Mouse (Mus musculus) liver, embryonic 15.5 days (tissue): ENCODE data around the gene Gpr1. TPM values are rescaled to one million over a fixed set of nuclear protein-coding genes. Genes with fewer than 3 reads are reported as not detected.

Experiments
- ATAC-seq: fragments of 200-750 bp; cut with Nextera tagmentation; 2 replicates; pipeline ENCODE4 v1.8.0; 2017; ENCODE audit warnings: moderate number of reproducible peaks, mild to moderate bottlenecking, moderate library complexity; ENCODE audit not compliant: insufficient read depth
- H3K27ac ChIP-seq: fragments of 300-500 bp; sonication (generic); replicated peaks from 2 replicates; pipeline ENCODE4 v1.5.1; 2015; ENCODE audit warnings: mild to moderate bottlenecking, inconsistent platforms
- H3K27me3 ChIP-seq: fragments of 300-500 bp; sonication (generic); 2 replicates; pipeline ENCODE4 v1.6.1; 2015; ENCODE audit warnings: mild to moderate bottlenecking, inconsistent platforms
- H3K36me3 ChIP-seq: fragments of 300-500 bp; sonication (generic); replicated peaks from 2 replicates; pipeline ENCODE4 v1.6.1; 2015; ENCODE audit warnings: moderate library complexity, mild to moderate bottlenecking, inconsistent platforms
- H3K4me1 ChIP-seq: fragments of 300-500 bp; sonication (generic); replicated peaks from 2 replicates; pipeline ENCODE4 v1.6.1; 2015; ENCODE audit warnings: inconsistent platforms
- H3K4me2 ChIP-seq: fragments of 300-500 bp; sonication (generic); 2 replicates; pipeline ENCODE4 v1.6.1; 2015; ENCODE audit warnings: moderate library complexity, mild to moderate bottlenecking, inconsistent platforms
- H3K4me3 ChIP-seq: fragments of 300-500 bp; sonication (generic); replicated peaks from 2 replicates; pipeline ENCODE4 v1.5.1; 2015; ENCODE audit warnings: mild to moderate bottlenecking, inconsistent platforms
- H3K9ac ChIP-seq: fragments of 300-500 bp; sonication (generic); 2 replicates; pipeline ENCODE4 v1.6.1; 2015; ENCODE audit warnings: moderate library complexity, mild to moderate bottlenecking, inconsistent platforms
- H3K9me3 ChIP-seq: fragments of 300-500 bp; sonication (generic); replicated peaks from 2 replicates; pipeline ENCODE4 v1.6.1; 2016; ENCODE audit warnings: inconsistent platforms
- WGBS: fragments of 180-500 bp; shearing (Covaris S2); methylation state at CpG from one replicate; pipeline ENCODE4 v1.1.7; 2015; ENCODE audit warnings: mixed read lengths; ENCODE audit not compliant: insufficient replicate concordance; 5-methylcytosine and 5-hydroxymethylcytosine counted together
- polyA plus RNA-seq: library from polyadenylated mRNA; unstranded; fragments of >200 nt; fragmentation: Nextera tagmentation; extraction: Ambion mirVana; gene quantifications from 2 replicates; pipeline ENCODE4 v1.2.1, GENCODE M21; 2015

Gpr1 gene
- polyA plus RNA-seq, 1 experiment from 2014 or later: 0.08 TPM

DNA sequence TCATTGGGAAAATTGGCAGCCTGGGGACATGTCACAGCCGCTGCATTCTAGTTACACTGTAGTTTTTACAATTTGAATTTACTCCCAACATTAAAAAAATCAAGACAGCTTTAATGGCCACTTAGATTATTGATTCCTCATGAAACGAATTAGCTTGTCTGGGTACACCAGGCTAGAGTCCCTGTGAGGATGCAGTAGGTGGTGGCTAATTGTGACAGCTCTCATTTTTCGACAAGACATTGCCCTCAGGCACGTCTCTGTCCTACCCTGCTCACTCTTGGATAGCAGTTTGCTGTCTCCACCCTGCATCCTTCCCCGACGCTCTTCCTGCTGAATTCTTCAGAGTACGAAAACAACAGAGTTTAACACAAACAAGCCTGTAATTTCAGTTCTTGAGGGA, 288 bp upstream of the Gpr1 start:
- H3K9me3 ChIP-seq: no peaks in the 10 kb centered on the region
- no peaks in the 10 kb centered on the region for H3K4me1 ChIP-seq
- H3K27ac ChIP-seq: no peak overlapping the region
- 0 out of 2 replicates have a peak, but pooled peaks cover 14% of the 10 kb centered on the region for H3K27me3 ChIP-seq
- no peak overlapping the region for H3K9ac ChIP-seq
- no peak overlapping the region for H3K4me3 ChIP-seq
- H3K4me2 ChIP-seq: no peak overlapping the region
- WGBS: 35% methylated on average over 7 of the region's 7 CpGs
- no peaks in the 10 kb centered on the region for H3K36me3 ChIP-seq
- no peak for ATAC-seq

DNA sequence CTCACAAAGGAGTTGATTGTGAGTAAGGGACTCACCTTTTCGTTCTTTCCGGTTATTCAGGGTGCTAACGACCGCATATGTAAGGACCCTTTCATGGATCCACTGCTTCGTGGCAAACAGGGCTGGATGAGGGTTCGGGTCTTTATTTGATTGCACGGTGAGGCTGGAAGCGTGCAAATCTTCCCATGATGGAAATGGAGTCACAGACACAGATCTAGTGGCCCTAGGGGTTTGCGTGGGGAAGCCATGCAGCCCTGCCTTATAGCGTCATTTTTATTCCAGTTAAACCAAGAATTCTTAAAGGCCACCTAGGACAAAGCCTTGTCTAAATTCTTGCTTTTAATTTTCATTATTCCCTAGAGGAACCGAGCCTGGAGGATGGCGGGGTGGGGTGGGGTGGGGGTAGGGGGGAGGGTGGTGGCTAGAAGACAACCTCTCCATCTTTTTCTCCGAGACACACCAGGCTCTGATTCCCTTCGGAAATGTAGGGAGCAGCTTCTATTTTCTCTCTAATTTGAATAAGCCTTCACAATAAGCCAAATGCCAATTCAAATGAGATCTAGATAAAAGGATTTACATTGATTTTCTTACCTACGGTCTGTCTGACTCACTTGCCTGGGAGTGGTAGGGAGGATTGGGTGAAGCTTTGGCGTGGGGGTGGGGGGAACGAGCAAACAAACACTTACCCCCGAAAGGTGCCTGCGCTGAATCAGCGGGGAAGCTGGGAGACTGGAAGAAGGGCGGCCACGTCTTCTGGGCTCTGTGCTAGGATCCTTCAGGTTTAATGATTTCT, 669 bp downstream of the Gpr1 start:
- no peak for ATAC-seq
- WGBS: 24% methylated on average over 22 of the region's 22 CpGs
- no peaks in the 10 kb centered on the region for H3K9me3 ChIP-seq
- H3K27me3 ChIP-seq: 0 out of 2 replicates have a peak, but pooled peaks cover 14% of the 10 kb centered on the region
- H3K27ac ChIP-seq: no peak overlapping the region
- H3K4me1 ChIP-seq: no peaks in the 10 kb centered on the region
- H3K4me2 ChIP-seq: no peak overlapping the region
- no peak overlapping the region for H3K4me3 ChIP-seq
- no peak overlapping the region for H3K9ac ChIP-seq
- H3K36me3 ChIP-seq: no peaks in the 10 kb centered on the region

DNA sequence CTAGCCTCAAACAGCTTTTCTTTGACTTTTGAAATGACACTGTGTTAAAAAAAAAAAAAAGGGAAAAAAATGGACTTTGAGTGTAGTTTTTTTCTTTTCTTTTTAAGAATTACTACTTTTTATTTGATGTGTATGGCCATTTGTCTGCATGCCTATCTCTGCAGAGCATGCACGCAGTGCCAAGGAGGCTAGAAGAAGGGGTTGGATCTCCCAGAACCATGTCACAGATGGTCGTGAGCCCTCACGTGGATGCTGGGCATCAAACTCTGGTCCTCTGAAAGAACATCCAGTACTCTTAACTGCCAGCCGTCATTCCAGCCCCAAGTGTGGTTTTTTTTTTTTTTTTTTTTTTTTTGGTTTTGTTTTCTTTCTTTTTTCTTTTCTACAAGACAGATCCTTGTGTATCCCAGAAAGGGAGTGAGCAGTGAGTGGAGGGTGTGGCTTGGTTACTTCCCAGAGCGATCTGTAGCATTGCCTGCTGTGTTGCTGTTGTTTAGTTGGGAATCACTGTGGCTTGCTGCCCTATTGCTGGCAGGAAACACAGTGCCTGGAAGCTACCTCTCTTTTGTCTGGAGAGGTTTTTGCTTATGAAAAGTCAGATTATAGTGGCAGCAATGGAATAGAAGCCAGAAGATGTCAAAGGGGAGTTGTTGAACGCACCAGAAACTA, 4.3 kb downstream of the Gpr1 start:
- Histone ChIP-seq H3K27ac (no peak overlapping the region), H3K9ac (no peak overlapping the region), H3K9me3 (no peaks in the 10 kb centered on the region), H3K4me2 (no peak overlapping the region), H3K27me3 (0 out of 2 replicates have a peak, but pooled peaks cover 13% of the 10 kb centered on the region), H3K36me3 (no peaks in the 10 kb centered on the region), H3K4me3 (no peak overlapping the region), H3K4me1 (no peaks in the 10 kb centered on the region)
- WGBS: 35% methylated on average over 6 of the region's 6 CpGs
- ATAC-seq: no peak

DNA sequence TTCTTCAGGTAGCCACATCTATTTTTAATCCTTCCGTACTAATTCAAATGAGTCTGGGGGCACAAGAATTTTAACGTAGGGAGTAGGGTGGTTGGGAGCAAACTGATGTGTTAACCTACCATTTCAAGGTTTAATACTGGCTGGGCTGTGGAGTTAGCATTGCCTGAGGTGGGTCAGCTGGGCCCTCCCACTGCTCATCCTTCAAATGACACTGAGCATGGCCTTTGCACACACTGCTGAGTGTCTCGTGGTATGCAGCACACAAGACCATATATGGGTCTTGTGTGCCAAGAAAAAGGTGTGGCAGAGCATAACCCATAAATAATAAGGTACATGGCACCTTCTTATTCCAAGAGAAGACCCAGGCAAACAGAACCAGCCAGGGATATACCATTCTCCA, 6.7 kb downstream of the Gpr1 start:
- ATAC-seq: no peak
- Histone ChIP-seq H3K27me3 (0 out of 2 replicates have a peak, but pooled peaks cover 2% of the 10 kb centered on the region), H3K9me3 (no peaks in the 10 kb centered on the region), H3K36me3 (no peaks in the 10 kb centered on the region), H3K4me1 (no peaks in the 10 kb centered on the region), H3K27ac (no peak overlapping the region), H3K9ac (no peak overlapping the region), H3K4me3 (no peak overlapping the region), H3K4me2 (no peak overlapping the region)
- WGBS: 56% methylated on average over 3 of the region's 3 CpGs

DNA sequence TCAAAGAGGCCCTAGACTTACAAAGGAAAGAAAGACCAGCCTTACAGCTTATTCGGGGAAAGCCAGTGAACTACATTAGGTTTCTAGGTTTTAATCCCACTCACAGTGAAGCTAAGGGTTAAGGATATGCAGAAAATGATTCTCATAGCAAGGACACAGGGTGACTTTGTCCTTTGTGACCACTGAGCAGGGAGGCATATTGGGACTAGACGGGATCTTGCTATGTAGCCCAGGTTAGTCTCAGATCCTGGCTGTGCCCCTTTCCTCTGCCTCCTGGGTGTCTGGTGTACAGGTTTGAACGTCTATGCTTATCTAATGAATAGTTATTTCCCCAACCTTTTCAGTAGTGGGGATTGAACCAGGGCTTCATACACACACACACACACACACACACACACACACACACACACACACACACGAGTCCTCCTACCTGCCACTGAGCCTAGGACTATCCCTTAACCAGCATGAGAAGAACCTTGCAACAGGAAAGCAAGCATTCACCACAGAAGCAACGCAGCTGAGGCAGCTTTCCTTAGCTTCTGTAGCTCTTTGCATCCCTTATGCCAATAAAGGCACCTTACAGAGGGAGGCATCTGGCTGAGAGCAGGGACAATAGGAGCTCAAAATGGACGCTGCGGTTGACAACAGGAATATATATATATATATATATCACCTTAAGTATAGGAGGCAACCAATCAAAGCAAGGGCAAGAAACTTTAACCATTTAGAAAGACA, 9.5 kb downstream of the Gpr1 start:
- Histone ChIP-seq H3K4me1 (no peaks in the 10 kb centered on the region), H3K9ac (no peak overlapping the region), H3K27ac (no peak overlapping the region), H3K4me3 (no peak overlapping the region), H3K36me3 (no peaks in the 10 kb centered on the region), H3K27me3 (no peaks in the 10 kb centered on the region), H3K4me2 (no peak overlapping the region), H3K9me3 (no peaks in the 10 kb centered on the region)
- WGBS: 35% methylated on average over 7 of the region's 7 CpGs
- ATAC-seq: no peak

DNA sequence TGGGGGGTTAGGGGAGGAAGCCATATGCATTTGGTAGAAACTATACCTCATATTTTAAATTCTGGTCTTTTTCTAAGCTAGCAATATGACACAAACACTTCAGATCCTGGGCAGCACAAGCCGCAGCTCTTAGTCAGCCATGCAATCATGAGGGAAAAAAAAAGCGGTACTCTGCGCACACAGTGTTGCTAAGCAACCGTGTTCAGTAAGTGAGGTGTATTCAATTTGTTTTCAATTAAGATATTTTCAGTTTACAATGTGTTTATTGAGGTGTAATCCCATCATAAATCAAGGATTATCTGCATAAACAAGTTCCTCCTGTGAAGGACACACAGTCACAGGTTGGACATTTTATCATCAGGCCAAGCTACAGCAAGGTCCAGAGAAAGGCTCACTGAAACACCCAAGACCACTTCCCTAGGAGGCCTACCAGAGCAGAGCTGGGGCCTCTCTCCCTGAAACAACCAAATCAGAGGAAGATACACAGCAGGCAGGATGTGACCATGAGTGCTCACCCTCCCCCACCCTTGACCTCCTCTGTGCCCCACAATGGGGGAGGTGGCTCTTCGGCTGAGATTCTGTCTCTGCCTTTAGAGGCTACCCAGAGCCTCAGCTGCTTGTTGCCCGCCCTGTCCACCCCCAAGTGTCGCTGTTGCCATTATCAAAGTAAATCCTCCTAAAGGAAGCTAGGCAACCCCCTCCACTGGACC, 10.2 kb downstream of the Gpr1 start:
- Histone ChIP-seq H3K9me3 (no peaks in the 10 kb centered on the region), H3K27me3 (no peaks in the 10 kb centered on the region), H3K4me3 (no peak overlapping the region), H3K27ac (no peak overlapping the region), H3K36me3 (no peaks in the 10 kb centered on the region), H3K4me1 (no peaks in the 10 kb centered on the region), H3K4me2 (no peak overlapping the region), H3K9ac (no peak overlapping the region)
- WGBS: 20% methylated on average over 7 of the region's 7 CpGs
- ATAC-seq: no peak

DNA sequence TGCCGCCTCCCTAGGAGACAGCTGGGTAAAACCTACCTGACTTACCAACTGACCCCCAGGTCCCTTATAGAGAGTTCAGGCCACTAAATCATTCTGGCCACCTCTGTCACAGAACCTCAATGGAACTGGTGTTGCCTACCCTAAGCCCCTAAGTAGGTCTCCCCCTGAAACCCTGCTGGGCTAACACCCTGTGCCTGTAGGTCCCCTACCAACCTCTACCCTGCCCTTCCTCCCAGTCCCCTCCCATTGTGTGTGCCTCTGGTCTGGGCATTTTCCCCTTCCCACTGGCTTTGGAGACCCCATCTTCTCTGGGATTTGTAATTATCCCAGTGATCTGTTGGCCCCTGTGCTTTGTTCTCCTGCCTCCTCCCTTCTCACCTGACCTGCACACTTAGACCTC, 10.9 kb downstream of the Gpr1 start:
- no peaks in the 10 kb centered on the region for H3K27me3 ChIP-seq
- H3K4me1 ChIP-seq: no peaks in the 10 kb centered on the region
- H3K9me3 ChIP-seq: no peaks in the 10 kb centered on the region
- ATAC-seq: no peak
- H3K27ac ChIP-seq: no peak overlapping the region
- no peak overlapping the region for H3K4me3 ChIP-seq
- no peak overlapping the region for H3K9ac ChIP-seq
- WGBS: 79% methylated on average over 1 of the region's 1 CpGs
- no peaks in the 10 kb centered on the region for H3K36me3 ChIP-seq
- H3K4me2 ChIP-seq: no peak overlapping the region

DNA sequence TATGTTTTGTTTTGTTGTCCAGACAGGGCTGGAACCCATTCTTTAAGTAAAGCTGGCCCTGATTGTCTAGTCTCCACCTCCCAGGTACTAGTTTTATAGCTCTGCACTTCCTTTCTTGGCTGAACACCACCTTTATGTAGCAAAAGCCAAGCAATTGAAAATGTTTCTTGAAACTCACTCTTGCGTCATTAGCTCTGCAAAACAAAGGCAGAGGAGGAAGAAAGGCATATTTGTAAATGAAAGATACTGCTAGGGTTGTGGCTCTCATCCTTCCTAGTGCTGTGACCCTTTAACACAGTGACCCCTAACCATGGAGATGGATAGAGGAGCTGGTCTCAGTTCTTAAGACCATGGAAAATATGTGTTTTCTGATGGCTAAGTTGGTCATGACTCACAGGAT, 12.7 kb downstream of the Gpr1 start:
- Histone ChIP-seq H3K9ac (no peak overlapping the region), H3K4me2 (no peak overlapping the region), H3K27ac (no peak overlapping the region), H3K4me1 (no peaks in the 10 kb centered on the region), H3K36me3 (no peaks in the 10 kb centered on the region), H3K9me3 (no peaks in the 10 kb centered on the region), H3K4me3 (no peak overlapping the region), H3K27me3 (no peaks in the 10 kb centered on the region)
- no peak for ATAC-seq
- WGBS: 63% methylated on average over 1 of the region's 1 CpGs

DNA sequence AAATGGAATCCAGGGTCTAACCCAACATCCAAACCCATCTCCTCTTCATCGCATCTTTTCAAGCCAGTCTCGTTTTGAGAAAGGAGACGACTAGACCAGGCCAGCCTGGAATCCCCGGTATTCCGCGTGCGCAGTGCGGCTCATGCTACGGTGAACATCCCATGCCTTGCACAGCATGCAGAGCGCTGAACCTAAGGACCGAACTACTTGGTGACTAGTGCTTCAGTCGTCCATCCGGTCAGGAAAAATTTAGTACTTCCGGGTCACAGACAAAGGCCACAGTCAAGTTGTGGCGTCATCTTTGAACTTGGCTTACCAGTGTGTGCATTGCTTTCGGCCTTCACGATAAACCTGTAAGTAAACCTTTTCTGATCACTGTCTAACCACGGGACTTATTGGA, 14.0 kb downstream of the Gpr1 start:
- Histone ChIP-seq H3K9me3 (no peaks in the 10 kb centered on the region), H3K4me3 (no peak overlapping the region), H3K36me3 (no peaks in the 10 kb centered on the region), H3K27ac (no peak overlapping the region), H3K4me2 (no peak overlapping the region), H3K4me1 (no peaks in the 10 kb centered on the region), H3K9ac (no peak overlapping the region), H3K27me3 (no peaks in the 10 kb centered on the region)
- ATAC-seq: no peak
- 82% methylated on average over 18 of the region's 18 CpGs for WGBS

DNA sequence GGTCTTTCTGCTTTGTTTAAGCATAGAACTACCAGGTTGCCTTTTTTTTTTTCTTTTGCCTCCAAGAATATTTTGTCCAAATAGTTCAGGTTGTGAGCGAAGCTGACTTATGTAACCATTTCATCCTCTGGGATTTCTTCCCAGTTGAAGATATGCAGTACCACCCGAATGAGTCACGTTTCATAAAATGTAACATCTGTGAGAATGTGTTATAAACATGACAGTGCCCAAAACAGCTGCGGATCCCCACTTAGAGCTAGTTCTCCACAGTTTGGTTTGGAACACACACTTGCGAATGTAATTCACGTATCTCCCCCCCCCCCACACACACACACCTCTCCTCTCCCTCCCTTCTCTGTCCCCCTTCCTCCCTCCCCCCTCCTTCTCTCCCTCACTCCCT, 15.0 kb downstream of the Gpr1 start:
- WGBS: 77% methylated on average over 6 of the region's 6 CpGs
- Histone ChIP-seq H3K4me2 (no peak overlapping the region), H3K27ac (no peak overlapping the region), H3K4me3 (no peak overlapping the region), H3K9ac (no peak overlapping the region), H3K36me3 (no peaks in the 10 kb centered on the region), H3K9me3 (no peaks in the 10 kb centered on the region), H3K4me1 (no peaks in the 10 kb centered on the region), H3K27me3 (no peaks in the 10 kb centered on the region)
- ATAC-seq: no peak
